Mouse (Mus musculus): ENCODE measurements at regions not wholly inside any gene's neighbourhood (a gene's known extent, or its start where the extent isn't known, plus 50 kb on each side); places are given as distances from the start of the nearest gene placed in this dataset.
A peak's percentile ranks its signal among the peaks of the same experiment; 100 is the strongest.

DNA sequence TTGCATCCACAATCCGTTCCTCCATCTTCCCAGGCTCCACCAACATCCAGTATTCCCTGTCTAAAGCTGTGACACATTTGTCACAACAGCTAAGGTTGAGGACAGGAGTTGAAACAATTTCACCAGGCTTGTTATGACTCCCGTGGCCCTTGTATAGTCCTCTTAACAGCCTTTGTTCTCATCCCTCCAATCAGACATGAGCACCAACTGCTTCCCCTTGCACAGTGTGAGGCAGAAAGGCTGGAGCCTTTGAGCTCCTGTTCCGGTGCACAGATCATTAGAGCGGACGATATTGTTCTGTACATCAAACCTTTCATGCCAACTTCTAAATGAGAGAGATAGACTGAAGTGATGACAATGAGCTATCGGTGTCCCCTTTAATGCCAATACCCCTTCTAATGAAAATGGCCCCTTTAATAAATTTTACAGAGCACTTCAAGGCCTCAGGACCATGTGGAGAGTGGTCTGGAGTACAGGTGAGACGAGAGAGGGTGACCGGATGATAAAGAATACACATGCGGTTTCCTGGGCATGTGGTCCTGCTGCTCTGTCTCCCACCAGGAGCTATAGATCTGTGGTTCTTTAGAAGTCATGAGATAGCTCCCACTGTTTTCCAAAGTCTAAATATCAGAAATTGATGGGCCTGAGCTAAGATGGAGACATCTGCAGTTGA, 161.8 kb upstream of the Tmco5 start:
- WGBS: 57% methylated on average over 9 of the region's 9 CpGs
- Histone ChIP-seq H3K9ac (replicated peaks; ENCODE audit: low read length, poor library complexity, severe bottlenecking) (no peak overlapping the region), H3K4me1 (ENCODE audit: insufficient read depth, low read length) (no peaks in the 10 kb centered on the region), H3K4me2 (ENCODE audit: low read depth, low read length, poor library complexity, severe bottlenecking) (no peak overlapping the region), H3K27ac (ENCODE audit: low read depth, low read length) (no peak overlapping the region), H3K27me3 (ENCODE audit: insufficient read depth, low read length) (no peaks in the 10 kb centered on the region), H3K9me3 (ENCODE audit: low read length) (no peaks in the 10 kb centered on the region), H3K4me3 (ENCODE audit: low read depth, low read length) (no peak overlapping the region), H3K36me3 (ENCODE audit: insufficient read depth, low read length) (no peaks in the 10 kb centered on the region)
- DNase-seq (ENCODE audit: low spot score) (no peak), ATAC-seq (ENCODE audit: low FRiP score) (peak; percentile 34; the same call in 1 of the 2 replicates)
- TF ChIP-seq CTCF (IDR thresholded peaks at IDR 0.05): no peak

DNA sequence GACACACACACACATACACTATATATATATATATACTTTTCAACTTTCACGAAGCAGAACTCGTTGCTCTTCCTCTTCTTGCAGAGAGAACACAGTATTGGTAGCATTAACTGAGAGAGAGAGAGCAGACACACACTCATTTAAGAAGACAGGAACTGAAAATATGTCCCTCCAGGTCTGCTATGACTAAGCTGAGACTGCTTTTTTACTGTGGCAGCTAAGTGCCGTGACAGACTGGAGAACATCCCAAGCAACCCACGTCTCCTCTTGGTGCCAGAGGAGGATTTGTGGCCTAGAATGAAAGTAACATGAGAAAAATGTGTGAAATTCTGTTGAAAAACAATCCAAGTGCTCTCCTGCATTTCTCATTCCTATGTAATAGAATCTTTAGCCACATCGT, 159.9 kb upstream of the Tmco5 start:
- Histone ChIP-seq H3K4me2 (ENCODE audit: low read depth, low read length, poor library complexity, severe bottlenecking) (no peak overlapping the region), H3K4me3 (ENCODE audit: low read depth, low read length) (no peak overlapping the region), H3K27ac (ENCODE audit: low read depth, low read length) (no peak overlapping the region), H3K27me3 (ENCODE audit: insufficient read depth, low read length) (no peaks in the 10 kb centered on the region), H3K9me3 (ENCODE audit: low read length) (no peaks in the 10 kb centered on the region), H3K4me1 (ENCODE audit: insufficient read depth, low read length) (no peaks in the 10 kb centered on the region), H3K36me3 (ENCODE audit: insufficient read depth, low read length) (no peaks in the 10 kb centered on the region), H3K9ac (replicated peaks; ENCODE audit: low read length, poor library complexity, severe bottlenecking) (no peak overlapping the region)
- WGBS: 84% methylated on average over 5 of the region's 5 CpGs
- DNase-seq (ENCODE audit: low spot score) (no peak), ATAC-seq (ENCODE audit: low FRiP score) (no peak)
- TF ChIP-seq CTCF (IDR thresholded peaks at IDR 0.05): no peak

DNA sequence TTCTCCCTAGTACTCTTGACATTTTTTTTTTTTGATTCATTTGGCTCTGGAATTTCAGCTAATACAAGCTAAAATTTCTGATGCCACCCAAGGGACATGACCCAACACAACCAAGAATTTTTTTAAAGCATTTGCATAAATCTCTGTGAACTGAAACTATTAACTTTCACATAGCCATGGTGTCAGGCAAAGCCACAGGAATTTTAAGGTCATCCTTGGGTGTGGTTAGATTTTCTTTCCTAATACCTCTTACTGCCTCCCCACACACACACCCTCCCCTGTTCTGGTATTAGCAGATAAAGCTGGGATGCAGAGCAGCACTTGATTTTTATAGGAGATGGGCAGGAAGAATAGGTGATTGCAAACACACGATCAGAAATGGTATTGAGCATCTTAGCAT, 150.9 kb upstream of the Tmco5 start:
- Histone ChIP-seq H3K27me3 (ENCODE audit: insufficient read depth, low read length) (no peaks in the 10 kb centered on the region), H3K4me1 (ENCODE audit: insufficient read depth, low read length) (no peaks in the 10 kb centered on the region), H3K36me3 (ENCODE audit: insufficient read depth, low read length) (no peaks in the 10 kb centered on the region), H3K27ac (ENCODE audit: low read depth, low read length) (no peak overlapping the region), H3K9me3 (ENCODE audit: low read length) (no peaks in the 10 kb centered on the region), H3K4me3 (ENCODE audit: low read depth, low read length) (no peak overlapping the region), H3K4me2 (ENCODE audit: low read depth, low read length, poor library complexity, severe bottlenecking) (no peak overlapping the region), H3K9ac (replicated peaks; ENCODE audit: low read length, poor library complexity, severe bottlenecking) (no peak overlapping the region)
- DNase-seq (ENCODE audit: low spot score) (no peak), ATAC-seq (ENCODE audit: low FRiP score) (no peak)
- TF ChIP-seq CTCF (IDR thresholded peaks at IDR 0.05): no peak
- 74% methylated on average over 1 of the region's 1 CpGs for WGBS

DNA sequence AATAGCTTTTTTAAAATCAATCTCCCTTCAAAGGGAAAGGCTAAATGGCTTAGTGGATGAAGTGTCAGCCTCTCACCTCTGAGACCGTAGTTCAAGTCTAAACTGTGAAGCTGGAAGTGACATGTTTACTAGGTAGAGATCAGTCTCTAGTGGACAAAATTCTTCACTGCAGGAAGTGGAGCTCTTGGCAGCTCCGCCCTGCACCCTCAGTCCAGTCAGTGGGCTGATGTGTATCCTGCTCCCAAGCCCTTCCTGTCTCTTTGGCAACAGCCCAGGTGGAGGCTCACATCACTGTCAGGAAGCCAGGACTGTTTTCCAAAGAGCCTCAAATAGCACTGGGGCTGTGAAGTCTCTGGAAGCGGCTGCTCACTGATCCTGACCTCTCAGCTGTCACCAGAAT, 142.8 kb upstream of the Tmco5 start:
- peak; percentile 66 for TF ChIP-seq CTCF (IDR thresholded peaks at IDR 0.05)
- Histone ChIP-seq H3K27ac (ENCODE audit: low read depth, low read length) (no peak overlapping the region), H3K27me3 (ENCODE audit: insufficient read depth, low read length) (no peaks in the 10 kb centered on the region), H3K4me2 (ENCODE audit: low read depth, low read length, poor library complexity, severe bottlenecking) (no peak overlapping the region), H3K4me1 (ENCODE audit: insufficient read depth, low read length) (no peaks in the 10 kb centered on the region), H3K36me3 (ENCODE audit: insufficient read depth, low read length) (no peaks in the 10 kb centered on the region), H3K4me3 (ENCODE audit: low read depth, low read length) (no peak overlapping the region), H3K9ac (replicated peaks; ENCODE audit: low read length, poor library complexity, severe bottlenecking) (no peak overlapping the region), H3K9me3 (ENCODE audit: low read length) (no peaks in the 10 kb centered on the region)
- DNase-seq (ENCODE audit: low spot score) (peak; percentile 68), ATAC-seq (ENCODE audit: low FRiP score) (peak; percentile 80)
- WGBS: 35% methylated on average over 3 of the region's 3 CpGs

DNA sequence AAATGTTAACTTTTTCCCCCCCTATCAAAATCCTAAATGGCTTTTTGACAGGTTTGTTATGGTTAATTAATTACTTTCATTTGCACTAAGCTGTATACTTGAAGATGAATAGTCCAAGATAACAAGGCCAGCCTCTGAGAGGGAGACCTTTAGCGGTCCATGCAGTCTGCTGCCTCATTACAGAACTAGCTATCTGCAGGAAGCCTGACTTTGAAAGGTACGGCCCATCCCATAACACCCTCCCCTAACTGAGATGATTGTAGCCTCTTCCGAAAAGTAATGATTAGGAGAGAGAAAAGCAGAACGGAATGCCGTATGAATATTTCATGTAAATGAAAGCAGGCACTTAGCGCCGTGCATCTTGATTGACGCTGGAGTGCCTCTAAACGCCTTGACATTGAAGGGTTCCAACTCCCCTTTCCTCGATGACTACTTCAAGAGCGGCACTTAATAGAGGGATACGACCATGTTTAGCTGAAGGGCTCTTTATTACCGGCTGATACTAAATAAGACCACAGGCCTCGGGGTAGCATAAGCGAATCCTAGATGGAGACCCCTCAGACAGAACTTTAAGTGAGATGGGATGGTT, 109.9 kb upstream of the Tmco5 start:
- no peaks in the 10 kb centered on the region for H3K36me3 ChIP-seq (ENCODE audit: insufficient read depth, low read length)
- TF ChIP-seq CTCF (IDR thresholded peaks at IDR 0.05): no peak
- DNase-seq (ENCODE audit: low spot score) (no peak), ATAC-seq (ENCODE audit: low FRiP score) (peak; percentile 16; the same call in 1 of the 2 replicates)
- H3K4me3 ChIP-seq (ENCODE audit: low read depth, low read length): no peak overlapping the region
- H3K4me2 ChIP-seq (ENCODE audit: low read depth, low read length, poor library complexity, severe bottlenecking): no peak overlapping the region
- no peak overlapping the region for H3K9ac ChIP-seq (replicated peaks; ENCODE audit: low read length, poor library complexity, severe bottlenecking)
- H3K9me3 ChIP-seq (ENCODE audit: low read length): no peaks in the 10 kb centered on the region
- no peaks in the 10 kb centered on the region for H3K27me3 ChIP-seq (ENCODE audit: insufficient read depth, low read length)
- WGBS: 54% methylated on average over 15 of the region's 15 CpGs
- no peak overlapping the region for H3K27ac ChIP-seq (ENCODE audit: low read depth, low read length)
- no peaks in the 10 kb centered on the region for H3K4me1 ChIP-seq (ENCODE audit: insufficient read depth, low read length)

DNA sequence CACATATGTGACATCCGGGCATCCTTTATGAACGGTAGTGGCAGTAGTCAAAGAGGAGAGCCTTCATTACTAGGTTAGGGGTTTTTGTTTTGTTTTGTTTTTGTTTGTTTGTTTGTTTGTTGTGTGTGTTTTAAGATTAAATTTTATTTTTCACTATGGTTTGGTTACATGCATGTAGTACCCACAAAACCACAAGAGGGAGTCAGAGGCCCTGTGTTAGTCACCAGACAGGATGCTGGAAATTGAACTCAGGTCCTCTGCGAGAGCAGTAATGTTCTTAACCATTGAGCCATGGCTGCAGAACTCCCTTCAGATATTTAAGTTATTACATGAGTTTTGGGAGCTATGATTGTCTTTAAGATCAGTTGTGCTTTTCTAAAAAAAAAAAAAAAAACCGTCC, 109.3 kb upstream of the Tmco5 start:
- no peak for ATAC-seq (ENCODE audit: low FRiP score)
- 88% methylated on average over 4 of the region's 4 CpGs for WGBS
- H3K9me3 ChIP-seq (ENCODE audit: low read length): no peaks in the 10 kb centered on the region
- no peaks in the 10 kb centered on the region for H3K27me3 ChIP-seq (ENCODE audit: insufficient read depth, low read length)
- no peak overlapping the region for H3K4me2 ChIP-seq (ENCODE audit: low read depth, low read length, poor library complexity, severe bottlenecking)
- DNase-seq (ENCODE audit: low spot score): no peak
- no peak overlapping the region for H3K9ac ChIP-seq (replicated peaks; ENCODE audit: low read length, poor library complexity, severe bottlenecking)
- TF ChIP-seq CTCF (IDR thresholded peaks at IDR 0.05): peak; percentile 41
- no peak overlapping the region for H3K27ac ChIP-seq (ENCODE audit: low read depth, low read length)
- no peaks in the 10 kb centered on the region for H3K4me1 ChIP-seq (ENCODE audit: insufficient read depth, low read length)
- no peak overlapping the region for H3K4me3 ChIP-seq (ENCODE audit: low read depth, low read length)
- no peaks in the 10 kb centered on the region for H3K36me3 ChIP-seq (ENCODE audit: insufficient read depth, low read length)
